Mouse (Mus musculus): ENCODE measurements around the gene Ccpg1.

Gene Ccpg1

GRCm38 (mm10) chr9:73012629-73013028, 27.4 kb downstream of the Ccpg1 start:
- POLR2A ChIA-PET: interaction anchor here in 3 of 4 experiments (0.6 to 1.6 kb wide), 11 partner anchors 8 to 101 kb away, joined by 3 to 5 read pairs (median 3); partner anchors contain the start of genes Ccpg1 (in 1 of the 3), Ccpg1os (in 1 of the 3) and Rsl24d1 (in 1 of the 3)
- CTCF ChIA-PET: interaction anchor here in 2 of 4 experiments (1.1 to 2.4 kb wide), 5 partner anchors 14 to 79 kb away, joined by 3 to 7 read pairs (median 4); no protein-coding TSS in a partner anchor

- CTCF ChIA-PET: interaction anchor here in 1 of 4 experiments (0.6 kb wide), 1 partner anchor 144 kb away, joined by 5 read pairs; no protein-coding TSS in a partner anchor
- POLR2A ChIA-PET: no interaction called here
Observed at GRCm38 (mm10) chr9:73014724-73015123, 29.5 kb downstream of the Ccpg1 start.

GRCm38 (mm10) chr9:73019841-73020240, 34.6 kb downstream of the Ccpg1 start:
- POLR2A ChIA-PET: interaction anchor here in 1 of 4 experiments (1.4 kb wide), 2 partner anchors 11 to 23 kb away, joined by 3 read pairs; no protein-coding TSS in a partner anchor
- CTCF ChIA-PET: no interaction called here

DNA sequence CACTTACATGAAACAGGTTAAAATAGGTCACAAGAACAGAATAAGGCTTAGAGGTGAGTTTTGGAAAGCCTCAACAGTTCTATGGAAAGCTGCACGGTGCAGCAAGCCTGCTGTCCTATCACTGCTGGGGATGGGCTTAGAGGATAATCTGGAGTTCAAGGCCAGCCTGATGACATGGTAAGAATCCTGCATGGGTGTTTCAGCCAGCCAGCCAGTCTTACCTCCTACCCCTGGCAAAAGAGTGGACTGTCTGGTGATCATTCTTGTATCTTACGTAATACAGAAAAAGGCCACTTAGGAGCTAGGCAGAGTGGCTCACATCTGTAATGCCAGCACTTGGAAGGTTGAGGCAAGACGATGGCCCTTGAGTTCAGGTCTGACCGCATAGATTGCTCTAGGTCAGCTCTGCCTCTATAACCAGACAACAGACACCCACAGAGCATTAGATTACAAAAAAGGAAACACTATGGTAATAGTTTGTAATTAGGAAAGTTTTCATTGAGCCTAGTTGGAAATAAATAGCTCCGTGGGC, 35.4 kb downstream of the Ccpg1 start:
- CTCF ChIA-PET: interaction anchor here in 1 of 4 experiments (0.6 kb wide), 1 partner anchor 64 kb away, joined by 3 read pairs; no protein-coding TSS in a partner anchor
- POLR2A ChIA-PET: interaction anchor here in 1 of 4 experiments (0.8 to 1.4 kb wide), 3 partner anchors 10 to 24 kb away, joined by 3 read pairs; no protein-coding TSS in a partner anchor

DNA sequence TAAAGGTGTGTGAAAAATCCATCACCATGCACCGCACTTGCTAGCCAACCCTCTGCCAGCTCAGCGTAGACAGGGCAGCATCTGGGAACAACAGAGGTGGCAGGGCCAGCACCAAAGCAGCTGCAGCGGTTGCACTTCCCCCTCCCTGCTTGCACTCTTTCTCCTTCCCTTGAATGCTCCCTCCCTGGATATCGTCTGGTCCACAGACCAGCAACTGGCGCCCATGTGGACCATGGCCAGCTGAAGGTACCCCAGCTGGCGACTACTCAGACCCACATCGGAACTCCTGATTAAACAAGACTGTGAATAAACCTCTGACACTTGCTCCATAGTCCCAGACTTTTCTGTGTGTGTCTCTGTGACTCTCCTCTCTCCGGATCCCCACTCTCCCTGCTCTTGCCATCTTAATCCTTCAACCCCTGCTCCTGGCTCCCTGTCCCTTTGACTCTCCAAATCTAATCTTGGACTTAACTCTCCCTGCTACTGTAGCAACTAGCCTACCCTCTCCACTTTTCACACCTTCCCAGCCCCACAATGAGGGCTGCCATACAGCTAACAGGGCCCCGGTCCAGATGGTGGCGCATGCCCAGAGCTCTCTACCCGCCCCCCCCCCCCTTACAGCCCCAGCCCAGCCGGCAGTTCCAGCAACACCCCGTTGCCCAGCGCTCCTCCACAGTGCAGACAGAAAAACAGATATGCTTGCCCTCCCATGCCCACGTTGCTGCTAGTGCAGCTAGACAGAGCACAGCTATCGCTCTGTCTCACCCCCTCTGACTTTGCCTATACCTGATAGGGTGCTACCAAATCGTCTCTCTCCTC, 40.8 kb downstream of the Ccpg1 start:
- CTCF ChIA-PET: interaction anchor here in 3 of 4 experiments (0.6 to 1.9 kb wide), 13 partner anchors 9 to 947 kb away, joined by 3 to 9 read pairs (median 3); no protein-coding TSS in a partner anchor

GRCm38 (mm10) chr9:73030443-73030842, 45.2 kb downstream of the Ccpg1 start:
- CTCF ChIA-PET: interaction anchor here in 1 of 4 experiments (2.5 to 3.7 kb wide), 2 partner anchors 14 to 61 kb away, joined by 7 to 18 read pairs; partner anchors contain the start of gene Rab27a
- POLR2A ChIA-PET: interaction anchor here in 2 of 4 experiments (1.3 to 1.4 kb wide), 2 partner anchors 9 to 15 kb away, joined by 4 to 5 read pairs; partner anchors contain the start of gene Rab27a (in 1 of the 2)

More for the DNA sequence above, 40.8 kb downstream of the Ccpg1 start:
- POLR2A ChIA-PET: interaction anchor here in 2 of 4 experiments (0.5 to 2.2 kb wide), 10 partner anchors 11 to 66 kb away, joined by 3 to 11 read pairs (median 4); partner anchors contain the start of genes Pigb (in 1 of the 2) and Rab27a (in 1 of the 2)

- ChIA-PET POLR2A (interaction anchor here in 1 of 4 experiments (1.4 kb wide), 1 partner anchor 14 kb away, joined by 4 read pairs; the partner anchor contains the start of gene Rab27a), CTCF (interaction anchor here in 1 of 4 experiments (2.5 to 3.7 kb wide), 2 partner anchors 13 to 60 kb away, joined by 7 to 18 read pairs; partner anchors contain the start of gene Rab27a)
Observed at GRCm38 (mm10) chr9:73031421-73031820, 46.2 kb downstream of the Ccpg1 start.

DNA sequence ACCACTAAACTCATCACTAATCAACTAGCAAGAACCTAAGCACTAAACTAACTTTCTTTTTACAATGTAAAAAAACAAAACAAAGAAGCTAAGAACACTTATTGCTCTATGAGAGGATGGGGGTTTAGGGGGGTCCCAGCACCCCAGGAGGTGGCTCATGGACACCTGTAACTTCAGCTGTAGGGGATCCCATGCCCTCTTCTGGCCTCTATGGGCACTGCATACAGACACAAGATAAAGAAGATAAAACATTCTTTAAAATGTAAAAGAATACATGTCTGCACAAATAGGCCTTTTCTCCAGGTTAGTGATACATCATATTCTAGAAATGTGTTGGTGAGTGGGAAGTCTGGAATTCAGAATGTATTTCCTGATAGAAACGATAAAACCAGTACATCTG, 48.2 kb downstream of the Ccpg1 start:
- POLR2A ChIA-PET: interaction anchor here in 2 of 4 experiments (0.7 to 1.5 kb wide), 7 partner anchors 10 to 76 kb away, joined by 3 to 4 read pairs (median 3); partner anchors contain the start of gene Rab27a (in 1 of the 2)
- CTCF ChIA-PET: interaction anchor here in 3 of 4 experiments (0.8 to 3.7 kb wide), 9 partner anchors 9 to 78 kb away, joined by 3 to 18 read pairs (median 4); partner anchors contain the start of genes Dyx1c1 (in 2 of the 3), Gm44503 (in 2 of the 3) and Rab27a (in 1 of the 3)

GRCm38 (mm10) chr9:73039222-73039945, 54.2 kb downstream of the Ccpg1 start:
- CTCF ChIA-PET: interaction anchor here (0.6 to 2.1 kb wide), 10 partner anchors 14 to 109 kb away, joined by 3 to 10 read pairs (median 4); partner anchors contain the start of genes Dyx1c1 (in 1 of the 4), Gm44503 (in 1 of the 4) and Khdc3 (in 1 of the 4)

DNA sequence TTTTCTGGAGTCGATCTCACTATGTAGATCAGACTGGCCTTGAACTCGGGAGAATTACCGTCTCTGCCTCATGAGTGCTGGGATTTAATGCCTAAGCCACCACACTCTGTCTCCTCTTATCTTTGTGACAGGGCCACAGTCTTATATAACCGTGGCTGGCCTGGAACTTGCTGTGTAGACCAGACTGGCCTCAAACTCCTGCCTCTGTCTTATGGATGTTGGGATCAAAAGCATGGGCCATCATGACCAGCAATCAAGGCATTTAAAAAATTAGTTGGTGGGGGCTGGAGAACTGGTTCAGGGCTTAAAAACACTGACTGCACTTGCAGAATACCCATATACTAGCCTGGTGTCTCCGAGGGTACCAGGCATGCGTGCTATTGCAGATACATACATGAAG, 54.9 kb downstream of the Ccpg1 start, which contains the start of gene Pigb:
Gene Pigb, minus strand, starts transcription at position 299 of the 400 bp plus-strand sequence.
- ChIA-PET CTCF (interaction anchor here in 1 of 4 experiments (0.6 to 1.5 kb wide), 2 partner anchors 57 to 82 kb away, joined by 3 read pairs; partner anchors contain the start of genes Dyx1c1 and Gm44503), POLR2A (interaction anchor here in 3 of 4 experiments (0.6 to 2.7 kb wide), 13 partner anchors 12 to 440 kb away, joined by 3 to 11 read pairs (median 6); partner anchors contain the start of genes Rsl24d1 (in 3 of the 3), Ccpg1 (in 1 of the 3), Ccpg1os (in 1 of the 3) and Dyx1c1 (in 1 of the 3))

More at GRCm38 (mm10) chr9:73039222-73039945, 54.2 kb downstream of the Ccpg1 start:
- POLR2A ChIA-PET: interaction anchor here (0.5 to 3.1 kb wide), 36 partner anchors 9 to 740 kb away, joined by 3 to 16 read pairs (median 4); partner anchors contain the start of genes Rsl24d1 (in 3 of the 4), Dyx1c1 (in 2 of the 4), Gm44503 (in 2 of the 4) and Ccpg1 (in 1 of the 4)

GRCm38 (mm10) chr9:73044146-73045079, 59.2 kb downstream of the Ccpg1 start, which contains the start of gene Rab27a:
TSS of gene Rab27a (plus strand) at chr9:73044854.
- POLR2A ChIA-PET: interaction anchor here (0.6 to 3.2 kb wide), 33 partner anchors 8 to 1958 kb away, joined by 3 to 18 read pairs (median 4); partner anchors contain the start of genes Rsl24d1 (in 3 of the 4), Ccpg1 (in 2 of the 4), Ccpg1os (in 2 of the 4) and Gm20509 (in 1 of the 4)
- CTCF ChIA-PET: interaction anchor here (0.5 to 5.8 kb wide), 31 partner anchors 8 to 1225 kb away, joined by 3 to 76 read pairs (median 6); partner anchors contain the start of genes Ccpg1 (in 1 of the 4) and Ccpg1os (in 1 of the 4)

GRCm38 (mm10) chr9:73045204-73045603, 60.0 kb downstream of the Ccpg1 start:
- POLR2A ChIA-PET: interaction anchor here (0.6 to 3.2 kb wide), 24 partner anchors 9 to 68 kb away, joined by 3 to 18 read pairs (median 4); partner anchors contain the start of genes Ccpg1 (in 1 of the 4), Ccpg1os (in 1 of the 4), Gm20509 (in 1 of the 4) and Rsl24d1 (in 1 of the 4)
- CTCF ChIA-PET: interaction anchor here in 3 of 4 experiments (0.7 to 5.8 kb wide), 11 partner anchors 10 to 90 kb away, joined by 3 to 76 read pairs (median 10); no protein-coding TSS in a partner anchor

- CTCF ChIA-PET: interaction anchor here in 3 of 4 experiments (0.6 to 5.8 kb wide), 8 partner anchors 13 to 132 kb away, joined by 3 to 76 read pairs (median 18); no protein-coding TSS in a partner anchor
- POLR2A ChIA-PET: interaction anchor here (0.6 to 3.2 kb wide), 15 partner anchors 10 to 61 kb away, joined by 3 to 18 read pairs (median 4); partner anchors contain the start of genes Ccpg1 (in 1 of the 4) and Ccpg1os (in 1 of the 4)
Observed at GRCm38 (mm10) chr9:73045711-73046110, 60.5 kb downstream of the Ccpg1 start.

DNA sequence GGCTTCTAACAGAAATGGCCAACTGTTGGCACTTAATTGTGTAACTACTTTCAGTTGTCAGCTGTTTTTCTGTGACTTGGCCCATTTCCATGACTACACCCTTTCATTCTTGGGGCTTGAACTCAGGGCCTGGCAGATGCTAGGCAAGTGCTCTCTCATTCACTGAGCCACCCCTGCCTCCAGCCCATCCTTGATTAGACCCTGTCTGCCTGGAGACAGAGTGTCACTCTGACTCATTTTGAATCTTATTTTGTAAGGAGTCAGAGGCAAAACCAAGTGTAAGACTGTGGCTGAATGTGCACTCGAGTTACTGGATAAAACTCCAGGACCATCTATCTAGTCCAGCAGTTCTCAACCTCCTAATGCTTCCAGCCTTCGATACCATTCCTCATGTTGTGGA, 62.7 kb downstream of the Ccpg1 start:
- ChIA-PET POLR2A (no interaction called here), CTCF (interaction anchor here in 1 of 4 experiments (1.2 kb wide), 1 partner anchor 44 kb away, joined by 3 read pairs; no protein-coding TSS in a partner anchor)

- ChIA-PET CTCF (interaction anchor here in 1 of 4 experiments (0.6 to 0.8 kb wide), 2 partner anchors 93 to 455 kb away, joined by 3 to 5 read pairs; no protein-coding TSS in a partner anchor), POLR2A (interaction anchor here in 1 of 4 experiments (0.9 to 1.2 kb wide), 2 partner anchors 10 to 18 kb away, joined by 3 to 4 read pairs; no protein-coding TSS in a partner anchor)
Observed at GRCm38 (mm10) chr9:73048927-73049326, 63.7 kb downstream of the Ccpg1 start.

All from embryonic stem cell, embryonic (primary cell).